Mouse (Mus musculus) urinary bladder, postnatal 36 days (tissue): ENCODE results near the gene Etv3.
"Not testable (repeated sequence)": the region's sequence is repeated elsewhere in the genome, so short reads cannot be mapped to it uniquely, and the experiment has no call there.

Experiments
- DNase-seq, 2 experiments: peaks; one replicate each; pipeline ENCODE4 v3.0.0; 2022; ENCODE audit warnings: low spot score in 2 of 2, mixed read lengths in 1 of 2

Etv3 gene

DNA sequence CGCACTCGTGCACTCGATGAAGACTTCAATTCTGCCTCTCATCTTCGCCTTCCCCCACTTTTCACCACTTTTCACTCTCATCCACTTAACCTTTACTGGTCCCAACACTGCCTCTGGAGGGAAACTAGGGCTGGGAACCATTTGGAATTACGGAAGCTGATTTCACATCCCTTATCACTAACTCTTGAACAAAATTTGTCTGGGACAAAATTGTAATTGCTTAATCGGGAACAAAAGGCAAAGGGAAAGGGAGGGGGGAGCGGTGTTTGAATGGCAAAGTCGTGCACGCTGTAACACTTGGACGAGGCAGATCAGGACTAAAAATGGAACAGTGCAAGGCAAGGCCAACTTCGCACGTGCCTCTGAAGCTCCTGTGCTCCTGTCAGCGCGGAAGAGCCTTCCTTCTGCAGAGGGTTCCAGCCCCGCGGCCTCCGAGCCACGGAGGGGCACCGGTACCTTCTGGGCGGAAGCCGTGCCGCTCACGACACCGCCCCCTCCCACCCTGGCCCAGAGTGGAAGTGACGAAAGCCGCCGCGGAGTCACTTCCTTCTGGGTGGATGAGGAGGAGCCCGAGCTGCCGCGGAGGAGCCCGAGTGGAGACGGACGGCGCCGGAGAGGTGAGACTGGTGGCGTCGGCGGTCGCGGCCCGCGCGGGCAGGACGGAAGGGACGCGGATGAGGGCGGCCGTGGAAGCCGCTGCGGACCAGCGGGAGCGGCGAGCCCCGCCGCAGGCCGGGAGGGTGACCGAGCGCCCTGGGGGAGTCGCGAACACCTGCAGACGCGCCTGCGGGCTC is at the start of gene Etv3:
Etv3 (plus strand) TSS at position 365 of the 794 bp plus-strand sequence.
- peak; percentile 80 to 90 for DNase-seq

GRCm38 (mm10) chr3:87477948-87478347 is 47.3 kb upstream of the Etv3 start:
- DNase-seq: not testable (repeated sequence)

DNA sequence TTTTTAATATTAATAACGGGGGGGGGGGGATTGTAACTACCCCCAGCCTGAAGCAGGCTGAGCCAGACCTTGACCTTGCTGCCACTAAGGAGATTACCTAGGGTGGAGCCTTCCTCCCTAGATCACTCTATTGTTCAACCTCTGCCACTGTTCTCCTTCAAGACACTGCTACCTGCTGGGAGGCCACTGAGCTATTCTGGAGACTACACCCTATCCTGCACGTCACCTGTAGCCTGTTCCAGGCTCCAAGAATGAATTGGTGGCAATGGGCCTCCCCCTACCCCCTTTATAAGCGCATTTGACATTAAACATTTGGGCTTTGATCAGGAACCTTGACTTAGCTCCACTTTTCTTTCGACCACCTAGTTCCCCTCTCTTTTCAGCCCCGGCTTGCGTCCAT is 46.6 kb upstream of the Etv3 start:
- not testable (repeated sequence) for DNase-seq

DNA sequence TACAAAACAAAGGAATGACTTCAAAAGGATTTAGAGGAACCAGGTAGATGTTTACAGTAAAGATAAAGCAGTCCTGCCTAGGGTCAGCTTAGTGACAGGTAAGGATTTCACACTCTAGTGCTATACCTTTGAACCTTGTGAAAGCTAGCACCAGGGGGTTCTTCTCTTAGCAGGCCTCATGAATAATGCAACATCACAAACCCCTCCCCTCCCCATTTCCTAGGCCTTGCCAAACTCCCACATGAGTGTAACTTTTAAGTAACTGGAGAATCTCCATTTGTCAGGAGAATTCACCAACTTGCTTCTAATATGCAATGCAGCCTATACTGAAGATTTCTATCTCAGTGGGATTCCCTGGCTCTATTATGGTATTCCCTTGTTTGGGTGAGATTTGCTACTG is 46.0 kb upstream of the Etv3 start:
- DNase-seq: not testable (repeated sequence)

DNA sequence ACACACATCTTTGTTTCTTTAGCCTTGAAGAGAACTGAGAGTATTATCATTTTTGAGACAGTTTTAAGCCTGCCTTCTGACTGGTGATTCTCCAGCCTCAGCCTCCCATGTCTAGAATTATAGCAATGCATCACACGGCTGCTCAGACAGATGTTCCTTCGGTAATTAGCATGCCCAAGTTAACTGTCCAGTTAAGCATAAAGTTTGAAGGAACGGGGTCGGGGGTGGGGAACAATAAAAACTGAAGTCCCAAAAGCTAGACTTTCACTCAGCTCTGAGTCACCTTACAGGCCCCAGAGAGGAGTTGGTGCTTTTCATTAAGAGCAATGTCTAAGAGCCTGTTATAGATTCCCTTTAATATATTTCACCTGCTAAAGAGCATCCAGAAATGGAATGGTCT is 37.8 kb upstream of the Etv3 start:
- DNase-seq: no peak

DNA sequence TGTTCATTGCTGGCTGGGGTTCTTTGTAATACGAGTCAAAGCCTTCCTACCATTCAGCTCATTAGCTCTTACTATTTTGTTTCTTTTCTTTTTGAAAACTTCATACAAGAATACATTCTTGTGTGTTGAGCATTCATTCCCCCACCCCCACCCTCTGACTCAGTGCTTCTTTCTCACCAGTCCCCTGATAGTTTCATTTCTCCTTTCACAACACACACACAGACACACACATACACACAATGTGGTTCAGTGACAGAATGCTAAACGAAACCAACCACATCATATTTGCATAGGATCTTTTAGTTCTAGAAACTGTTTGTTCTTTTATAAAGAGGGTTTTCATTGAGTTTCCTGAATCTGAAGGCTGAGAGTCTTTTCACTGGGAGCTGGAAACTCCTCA is 37.3 kb upstream of the Etv3 start:
- DNase-seq: no peak

- no peak for DNase-seq
These were observed 26.9 kb upstream of the Etv3 start for GRCm38 (mm10) chr3:87498266-87498665.

GRCm38 (mm10) chr3:87499072-87499471 is 26.1 kb upstream of the Etv3 start:
- DNase-seq: peak; percentile 49 to 65

GRCm38 (mm10) chr3:87500088-87501055 is 24.8 kb upstream of the Etv3 start:
- DNase-seq: no peak

- no peak for DNase-seq
These were observed 24.1 kb upstream of the Etv3 start for GRCm38 (mm10) chr3:87501151-87501550.

DNA sequence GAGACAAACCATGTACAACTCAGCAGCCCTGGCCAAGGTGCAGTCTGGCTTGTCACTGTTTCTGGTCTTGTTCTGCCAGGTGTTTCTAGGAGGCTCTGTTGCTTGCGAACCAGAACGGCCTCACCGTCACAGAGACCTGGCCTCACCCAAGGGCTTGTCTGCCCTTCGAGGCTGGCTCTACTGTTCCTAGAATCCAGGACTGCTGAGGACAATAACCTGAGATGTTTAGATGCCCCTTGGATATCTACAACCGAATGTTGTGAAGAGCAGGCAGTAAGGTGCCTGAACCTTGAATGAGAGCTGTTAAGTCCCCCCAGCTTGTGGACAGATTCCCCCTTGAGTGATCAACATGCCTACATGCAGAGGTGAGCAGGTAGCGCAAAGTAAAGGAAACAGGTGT is 22.4 kb upstream of the Etv3 start:
- DNase-seq: no peak

DNA sequence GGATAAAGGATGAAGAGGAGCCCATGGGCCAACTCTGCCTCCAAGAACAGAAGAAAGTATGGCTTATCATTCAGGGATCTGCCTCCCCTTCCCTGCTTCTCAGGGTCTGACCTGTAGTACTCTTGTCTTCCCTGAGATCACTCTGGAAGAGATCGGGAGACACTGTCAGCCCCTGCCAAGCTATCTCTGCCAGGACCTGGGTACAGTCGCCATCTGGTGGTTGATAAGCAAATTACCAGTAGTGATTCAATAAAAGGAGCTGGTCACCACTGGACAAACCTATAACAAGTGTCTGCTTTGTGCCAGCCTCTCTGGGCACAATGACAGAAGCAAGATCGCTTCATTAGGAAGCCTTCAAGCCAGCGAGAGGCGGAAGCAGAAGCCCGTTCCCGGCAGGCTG is 20.9 kb upstream of the Etv3 start:
- no peak for DNase-seq

DNA sequence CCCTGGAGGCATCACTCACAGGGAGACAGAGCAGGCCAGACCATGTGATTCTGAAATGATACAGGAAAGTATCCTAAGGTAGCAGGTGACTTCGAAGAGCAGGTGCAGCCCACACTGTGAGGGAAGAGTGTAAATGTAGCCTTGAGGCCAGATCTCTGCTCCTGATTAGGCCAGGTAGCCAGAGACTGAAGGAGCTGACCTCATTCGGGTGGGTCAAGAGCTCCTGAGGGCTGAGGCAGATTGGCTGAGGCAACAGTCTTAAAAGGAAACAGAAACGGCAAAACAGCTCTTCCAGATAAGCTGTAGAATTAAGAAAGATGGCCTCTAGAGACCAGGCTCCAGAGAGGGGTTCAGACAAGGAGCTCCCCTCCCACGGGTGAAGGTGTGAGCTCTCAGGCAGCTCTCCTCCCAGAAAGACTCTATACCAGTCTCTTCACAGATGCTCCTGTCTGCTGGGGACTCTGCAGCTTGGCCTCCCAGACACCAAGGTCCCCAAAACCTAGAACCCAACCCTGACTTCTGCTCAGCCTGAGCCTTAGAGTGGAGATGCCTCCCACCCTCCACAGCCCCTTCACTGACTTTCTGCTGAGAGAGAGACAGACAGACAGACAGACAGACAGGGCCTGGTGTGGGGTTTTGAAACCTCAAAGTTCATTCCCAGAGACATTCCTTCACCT is 20.3 kb upstream of the Etv3 start:
- DNase-seq: no peak

DNA sequence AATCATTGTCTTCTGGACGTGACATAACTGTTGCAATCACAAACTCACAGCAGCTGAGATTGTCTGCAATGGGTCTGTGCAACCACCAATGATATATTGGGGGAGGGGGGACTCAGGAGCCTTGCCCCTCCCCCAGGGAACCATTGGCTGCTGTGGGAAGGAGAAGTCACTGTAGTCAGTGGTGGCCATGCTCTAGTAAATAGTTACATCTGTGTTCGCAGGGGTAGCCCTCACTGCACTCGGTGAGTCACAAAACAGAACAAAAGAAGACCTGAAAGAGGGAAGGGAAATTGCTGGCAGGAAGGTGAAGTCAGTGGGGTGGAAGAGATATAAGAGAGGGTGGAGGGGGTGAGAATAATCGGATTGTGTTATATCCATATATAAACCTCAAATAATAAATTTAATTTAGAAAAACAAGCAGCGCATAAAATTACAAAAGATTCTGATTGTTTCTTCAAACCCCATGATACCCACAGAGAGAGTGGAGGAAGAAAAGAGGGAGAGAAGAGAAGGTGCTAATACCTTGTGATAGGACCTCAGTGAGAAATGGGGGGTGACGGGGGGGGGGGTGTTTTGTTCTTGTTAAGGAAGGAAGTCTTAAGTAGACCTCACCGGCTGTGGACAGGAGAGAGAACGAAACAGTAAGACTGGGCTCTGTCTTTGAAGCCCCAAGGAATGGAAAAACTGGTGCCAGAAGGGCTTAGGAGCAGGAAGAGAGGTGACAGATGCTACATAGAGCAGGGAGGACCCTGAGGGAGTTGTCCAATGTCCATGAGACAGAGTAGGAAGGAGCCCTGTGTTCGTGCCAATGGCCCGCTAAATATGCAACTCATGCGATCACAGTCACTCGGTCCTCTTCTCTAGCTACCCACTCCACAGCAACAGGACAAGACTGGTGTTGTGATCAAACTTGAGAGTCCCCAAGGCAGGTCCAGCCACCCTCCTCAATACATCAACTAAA is 18.5 kb upstream of the Etv3 start:
- DNase-seq: no peak

DNA sequence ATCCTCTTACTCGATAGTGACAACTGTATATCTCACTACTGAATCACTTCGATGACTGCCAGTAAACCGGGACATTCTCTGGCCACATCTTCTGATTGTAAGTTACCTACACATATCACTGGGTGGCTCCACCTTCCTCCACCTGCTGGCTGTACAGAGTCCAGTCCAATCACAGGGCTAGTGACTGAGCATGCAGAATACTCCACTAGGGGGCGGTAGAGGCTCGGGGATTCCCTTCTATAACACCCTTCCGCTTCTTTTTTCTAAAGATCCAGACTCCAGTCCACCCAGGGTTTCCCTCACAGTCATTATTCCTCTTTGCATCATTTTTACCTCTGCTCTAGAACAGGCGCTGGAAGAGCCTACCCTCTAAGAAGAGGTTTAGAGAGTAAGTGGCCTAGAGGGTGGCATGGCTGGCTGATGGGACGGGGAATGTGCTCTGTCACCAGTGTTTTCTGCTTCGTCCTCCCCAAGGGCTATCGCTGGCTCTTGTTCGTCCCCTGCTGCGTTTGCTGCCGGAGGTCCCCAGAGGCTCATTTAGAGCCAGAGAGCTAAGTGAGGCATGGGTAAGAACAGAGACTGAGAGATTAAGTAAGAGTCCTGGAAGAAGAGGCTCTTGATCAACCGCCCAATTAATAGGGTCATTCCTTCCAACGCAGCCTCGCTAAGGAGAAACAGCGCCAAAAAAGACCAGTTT is 16.9 kb upstream of the Etv3 start:
- DNase-seq: peak; percentile 77 to 86

- peak in 1 of 2 experiments; percentile 74 for DNase-seq
These were observed 16.1 kb upstream of the Etv3 start for GRCm38 (mm10) chr3:87509061-87509460.

DNA sequence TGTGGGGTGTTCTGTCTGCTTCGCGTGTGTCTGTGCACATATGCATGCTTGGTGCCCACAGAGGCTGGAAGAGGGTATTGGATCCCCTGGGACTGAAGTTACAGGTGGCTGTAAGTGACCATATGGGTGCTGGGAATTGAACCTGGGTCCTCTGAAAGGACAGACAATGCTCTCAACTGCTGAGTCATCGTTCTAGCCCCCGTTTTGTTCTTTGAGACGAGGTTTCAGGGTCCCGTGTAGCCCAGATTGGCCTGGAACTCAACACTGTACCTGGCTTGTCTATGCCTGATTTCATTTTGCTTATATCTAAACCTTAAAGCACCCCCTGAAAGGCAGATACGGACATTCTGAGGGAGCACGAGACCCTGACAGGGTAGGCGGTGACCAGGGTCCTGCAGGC is 14.4 kb upstream of the Etv3 start:
- DNase-seq: no peak

- no peak for DNase-seq
These were observed 13.0 kb upstream of the Etv3 start for GRCm38 (mm10) chr3:87511971-87512765.

- DNase-seq: peak in 1 of 2 experiments; percentile 48
These were observed 9.6 kb upstream of the Etv3 start for GRCm38 (mm10) chr3:87515567-87516081.
